Mouse (Mus musculus) naive thymus-derived CD4-positive, alpha-beta T cell, adult 2 months (primary cell): ENCODE data around the gene Lyg1.
"Not testable (repeated sequence)": the region's sequence is repeated elsewhere in the genome, so short reads cannot be mapped to it uniquely, and the experiment has no call there.

Source experiments
- DNase-seq: peaks from one replicate; pipeline ENCODE4 v3.0.0-alpha.2; 2011; ENCODE audit warnings: low read depth

Lyg1 gene

GRCm38 (mm10) chr1:37957659-37958058 is at the start of gene Lyg1:
Gene Lyg1 (minus strand): TSS chr1:37957759.
- no peak for DNase-seq

DNA sequence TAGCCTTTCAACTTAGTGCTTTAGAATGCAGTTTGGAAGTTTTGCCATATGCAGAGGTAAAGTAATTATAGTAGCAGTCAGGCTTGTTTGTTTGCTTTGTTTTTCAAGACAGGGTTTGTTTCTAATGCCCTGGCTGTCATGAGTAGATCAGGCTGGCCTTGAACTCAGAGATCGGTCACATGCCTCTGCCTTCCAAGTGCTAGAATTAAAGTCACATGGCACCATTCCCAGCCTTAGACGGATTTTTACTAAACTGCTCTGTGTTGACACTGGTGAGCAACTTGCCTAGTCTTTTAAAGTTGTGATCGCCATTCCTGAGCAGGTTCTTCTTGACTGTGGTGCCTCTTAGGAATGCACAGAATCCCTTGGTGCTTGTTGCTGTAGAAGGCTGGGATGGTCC is 49.2 kb upstream of the Lyg1 start:
- no peak for DNase-seq

GRCm38 (mm10) chr1:38003046-38003445 is 45.5 kb upstream of the Lyg1 start:
- no peak for DNase-seq

DNA sequence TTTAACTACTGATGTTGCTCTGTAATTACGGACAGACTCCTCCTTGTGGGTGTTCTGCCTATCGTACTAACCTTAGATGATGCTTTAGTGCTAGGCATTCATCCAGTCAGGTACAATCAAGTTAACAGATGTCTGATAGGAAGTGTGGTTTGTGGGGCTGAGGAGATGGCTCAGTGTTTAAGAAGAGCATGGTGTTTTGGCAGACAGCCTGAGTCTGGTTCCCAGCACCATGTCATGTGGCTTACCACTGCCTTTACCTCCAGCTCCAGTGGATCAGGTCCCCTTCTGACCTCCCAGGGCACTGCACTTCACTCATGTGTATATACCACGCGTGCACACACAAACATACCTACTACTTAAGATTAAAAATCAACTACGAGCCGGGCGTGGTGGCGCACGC is 44.4 kb upstream of the Lyg1 start:
- no peak for DNase-seq

DNA sequence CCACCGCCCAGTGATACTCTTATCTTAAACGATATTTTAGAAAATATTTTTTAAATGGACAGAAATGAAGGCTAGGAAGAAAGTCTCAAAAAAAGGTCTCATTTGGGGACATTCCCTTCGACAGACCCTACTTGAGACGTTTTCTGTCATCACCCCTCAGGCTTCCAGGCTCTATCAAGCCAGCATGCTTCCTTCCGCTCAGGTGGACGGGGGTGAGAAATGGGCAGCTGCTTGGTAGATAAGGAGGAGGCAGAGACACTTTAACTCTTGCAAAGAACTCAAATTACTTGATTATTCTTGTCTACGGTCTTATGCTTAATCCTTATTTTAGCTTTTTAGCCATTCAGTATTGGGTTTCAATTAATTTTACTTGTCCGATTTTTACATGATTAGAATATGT is 43.3 kb upstream of the Lyg1 start:
- no peak for DNase-seq

GRCm38 (mm10) chr1:37999552-37999951 is 42.0 kb upstream of the Lyg1 start:
- no peak for DNase-seq

GRCm38 (mm10) chr1:37998371-37999199 is 41.0 kb upstream of the Lyg1 start:
- DNase-seq, result peak; percentile 35

DNA sequence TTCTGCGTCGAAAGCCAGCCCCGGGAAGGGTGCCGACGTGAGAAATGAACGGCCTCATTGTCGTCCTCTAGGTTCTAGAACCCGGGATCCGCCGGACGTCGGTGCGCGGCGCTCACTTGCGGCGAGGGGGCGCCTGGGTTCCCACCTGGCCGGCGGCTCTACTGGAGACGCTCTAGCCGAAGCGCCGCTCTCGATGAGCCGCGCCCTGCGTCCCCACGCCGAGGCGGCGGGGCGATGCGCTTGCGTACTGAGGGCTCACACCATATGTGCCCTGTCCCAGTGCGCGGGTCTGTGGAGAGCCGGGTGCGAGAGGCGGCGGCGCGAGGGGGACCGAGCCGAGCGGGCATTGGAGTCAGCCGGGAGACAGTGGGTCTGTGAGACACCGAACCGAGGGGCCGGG is 40.3 kb upstream of the Lyg1 start, which contains the start of the genes Txndc9 and Eif5b:
TSS of gene Txndc9 (minus strand) at position 27 of the 400 bp plus-strand sequence.
TSS of gene Eif5b (plus strand) at position 144 of the 400 bp plus-strand sequence.
- peak; percentile 91 for DNase-seq

- peak; percentile 98 for DNase-seq
Observed at GRCm38 (mm10) chr1:37996877-37997484, 39.4 kb upstream of the Lyg1 start.

- DNase-seq, result no peak
Observed at GRCm38 (mm10) chr1:37996226-37996625, 38.7 kb upstream of the Lyg1 start.

- no peak for DNase-seq
Observed at GRCm38 (mm10) chr1:37987856-37988255, 30.3 kb upstream of the Lyg1 start.

DNA sequence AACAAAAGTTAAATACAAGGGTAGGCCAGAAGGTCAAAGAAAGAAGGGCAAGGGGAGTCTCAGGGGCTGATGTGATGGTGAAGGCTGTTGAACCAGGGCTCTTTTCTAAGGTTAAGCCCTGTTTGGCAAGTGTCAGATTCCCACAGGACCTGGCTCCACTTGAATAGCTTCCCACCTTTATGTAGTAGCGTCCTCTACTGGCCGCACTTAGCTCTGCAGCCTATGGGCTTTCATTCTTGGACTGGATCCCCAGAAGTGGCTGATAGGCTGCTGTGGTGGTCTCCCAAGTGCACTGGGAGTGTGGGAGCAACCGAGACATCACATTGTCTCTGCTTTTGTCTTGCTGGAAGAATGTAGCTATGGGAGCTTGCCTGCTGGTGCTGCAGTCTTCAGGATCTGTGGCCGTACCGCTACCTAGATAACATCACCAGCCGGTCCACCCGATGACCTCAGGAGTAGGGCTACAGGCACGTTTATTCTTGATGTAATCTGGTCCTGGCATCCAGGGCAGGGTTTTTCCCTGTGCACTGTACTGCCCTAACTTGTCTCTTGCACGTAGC is 28.3 kb upstream of the Lyg1 start:
- no peak for DNase-seq

DNA sequence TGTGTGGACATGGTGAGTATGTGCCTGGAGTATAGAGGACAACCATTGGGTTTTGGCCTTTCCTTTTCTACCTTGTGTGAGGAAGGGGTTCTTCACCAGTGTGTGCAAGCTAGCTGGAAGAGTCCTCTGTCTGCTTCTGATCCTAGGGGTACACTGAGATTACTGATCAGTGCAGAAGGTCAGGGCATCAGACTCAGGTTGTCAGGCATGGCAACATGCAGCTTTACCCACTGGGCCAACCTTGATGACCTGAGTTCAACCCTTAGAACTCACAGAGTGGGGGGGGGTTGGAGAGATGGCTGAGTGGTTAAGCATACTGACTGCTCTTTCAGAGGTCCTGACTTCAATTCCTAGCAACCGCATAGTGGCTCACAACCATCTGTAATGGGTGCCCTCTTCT is 26.8 kb upstream of the Lyg1 start:
- DNase-seq, result no peak

GRCm38 (mm10) chr1:37977303-37977702 is 19.7 kb upstream of the Lyg1 start:
- no peak for DNase-seq

DNA sequence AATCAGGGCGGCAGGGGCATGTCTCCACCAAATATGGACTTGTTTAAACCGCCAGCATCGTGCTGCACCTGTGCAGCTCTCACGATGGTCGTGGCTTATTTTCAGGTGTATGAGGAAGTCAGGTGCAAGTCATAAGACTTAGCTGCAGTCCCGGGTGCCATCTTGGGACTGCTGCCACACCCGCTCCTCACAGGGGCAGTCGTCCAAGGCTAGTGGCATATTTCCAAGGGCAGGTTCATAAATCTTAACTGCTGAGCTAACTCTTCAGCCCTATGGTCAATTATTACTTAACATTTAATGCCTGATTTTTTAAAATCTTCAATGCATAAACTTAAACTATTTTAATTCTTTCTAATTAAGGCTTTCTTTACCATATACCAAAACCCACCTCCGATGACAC is 19.1 kb upstream of the Lyg1 start:
- not testable (repeated sequence) for DNase-seq

- no peak for DNase-seq
Observed at GRCm38 (mm10) chr1:37971520-37971919, 14.0 kb upstream of the Lyg1 start.

DNA sequence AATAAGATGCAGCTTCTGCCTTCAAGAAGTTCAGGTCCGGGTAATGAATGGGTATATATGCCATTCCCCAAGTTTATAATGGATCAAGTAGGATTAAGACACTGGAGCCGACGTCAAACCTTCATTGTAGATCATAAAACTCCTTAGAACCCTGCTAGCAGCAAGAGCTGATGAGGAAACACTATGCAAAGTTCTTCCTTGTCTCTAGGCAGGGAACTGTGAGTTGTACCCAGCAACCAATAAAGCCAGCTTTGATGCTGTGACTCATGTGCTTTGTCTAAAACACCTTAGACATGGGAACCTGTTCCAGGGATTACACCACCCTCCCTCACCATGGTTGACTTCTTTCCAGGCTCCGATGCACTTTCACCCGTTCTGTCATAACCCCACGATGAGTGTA is 11.2 kb upstream of the Lyg1 start:
- no peak for DNase-seq

GRCm38 (mm10) chr1:37965571-37965970 is 8.0 kb upstream of the Lyg1 start:
- DNase-seq, result no peak

- no peak for DNase-seq
Observed at GRCm38 (mm10) chr1:37959486-37959885, 1.9 kb upstream of the Lyg1 start.

DNA sequence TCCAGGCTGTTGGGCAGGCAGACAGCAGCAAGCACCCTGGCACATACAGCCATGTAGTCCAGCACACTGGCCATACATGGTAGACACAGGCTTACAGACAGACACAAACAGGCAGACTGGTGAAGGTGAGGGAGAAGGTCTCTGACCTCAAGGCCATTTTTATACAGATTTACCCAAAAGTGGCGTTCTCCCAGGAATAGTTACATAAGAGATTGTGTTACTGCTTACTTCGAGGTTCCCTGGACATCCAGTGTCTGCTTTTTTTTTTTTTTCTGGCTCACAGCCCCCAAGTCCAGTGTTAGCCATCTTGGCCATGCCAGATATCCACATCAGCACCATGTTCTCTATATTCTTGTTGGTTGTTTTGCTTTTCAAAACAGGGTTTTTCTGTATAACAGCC is 957 bp upstream of the Lyg1 start:
- no peak for DNase-seq

- no peak for DNase-seq
Observed at GRCm38 (mm10) chr1:37956690-37957431, 698 bp downstream of the Lyg1 start.

DNA sequence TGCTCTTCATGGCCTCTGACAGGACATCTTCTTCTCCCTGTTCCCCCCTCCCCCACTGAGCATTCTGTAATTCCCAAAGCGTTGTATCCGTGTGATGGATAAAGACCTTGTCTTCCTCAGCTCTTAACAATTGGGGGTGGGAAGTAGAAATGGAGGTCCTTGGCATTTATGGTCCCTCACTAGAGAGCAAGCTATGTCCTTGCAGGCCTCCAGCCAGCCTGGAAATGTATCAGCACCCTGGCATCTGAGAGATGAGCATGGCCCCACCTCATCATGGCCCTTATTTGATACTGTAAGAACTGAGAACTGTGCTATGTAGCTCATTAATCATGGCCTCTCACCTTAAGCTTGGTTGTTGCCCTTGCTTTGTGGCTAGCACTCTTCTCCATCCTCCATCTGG is 2.3 kb downstream of the Lyg1 start:
- no peak for DNase-seq

DNA sequence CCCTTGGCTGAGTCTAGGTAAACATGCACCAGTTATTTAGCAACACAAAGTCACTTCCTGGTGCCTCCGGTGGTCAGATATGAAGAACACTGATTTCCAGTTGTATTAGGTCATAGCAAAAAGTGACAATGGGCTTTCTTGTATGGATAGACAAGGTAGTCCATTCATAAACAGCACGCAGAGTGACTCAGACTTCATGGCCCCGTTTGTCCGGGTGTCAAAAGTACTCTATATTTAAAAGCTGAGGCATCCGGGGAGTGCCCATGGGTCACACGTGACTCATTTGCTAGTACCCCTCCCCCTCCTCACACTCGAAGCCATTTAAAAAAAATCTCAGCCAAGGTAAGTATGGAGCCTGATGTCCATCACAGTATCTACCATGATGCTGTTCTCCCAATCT is 2.8 kb downstream of the Lyg1 start:
- no peak for DNase-seq
